Mouse (Mus musculus) hindbrain, embryonic 15.5 days (tissue): ENCODE measurements around the gene Fam227b. TPM values are rescaled to one million over a fixed set of nuclear protein-coding genes. Genes with fewer than 3 reads are reported as not detected.

Experiments
- ATAC-seq: fragments of 200-750 bp; cut with Nextera tagmentation; 2 replicates; pipeline ENCODE4 v1.8.0; 2017; ENCODE audit warnings: low read depth, moderate number of reproducible peaks, moderate TSS enrichment; ENCODE audit not compliant: low FRiP score
- H3K27ac ChIP-seq: fragments of 300-500 bp; sonication (generic); replicated peaks from 2 replicates; pipeline ENCODE4 v1.5.1; 2015; ENCODE audit warnings: mild to moderate bottlenecking, inconsistent platforms
- H3K27me3 ChIP-seq: fragments of 300-500 bp; sonication (generic); 2 replicates; pipeline ENCODE4 v1.6.1; 2015; ENCODE audit warnings: control low read depth, inconsistent platforms
- H3K36me3 ChIP-seq: fragments of 300-500 bp; sonication (generic); 2 replicates; pipeline ENCODE4 v1.6.1; 2015; ENCODE audit warnings: control low read depth, inconsistent platforms
- H3K4me1 ChIP-seq: fragments of 300-500 bp; sonication (generic); replicated peaks from 2 replicates; pipeline ENCODE4 v1.6.1; 2015; ENCODE audit warnings: control low read depth, inconsistent platforms
- H3K4me2 ChIP-seq: fragments of 300-500 bp; sonication (generic); 2 replicates; pipeline ENCODE4 v1.6.1; 2015; ENCODE audit warnings: moderate library complexity, mild to moderate bottlenecking, inconsistent platforms
- H3K4me3 ChIP-seq: fragments of 300-500 bp; sonication (generic); 2 replicates; pipeline ENCODE4 v1.5.1; 2015; ENCODE audit warnings: mild to moderate bottlenecking, inconsistent platforms
- H3K9ac ChIP-seq: fragments of 300-500 bp; sonication (generic); 2 replicates; pipeline ENCODE4 v1.6.1; 2015; ENCODE audit warnings: inconsistent platforms
- H3K9me3 ChIP-seq: fragments of 300-500 bp; sonication (generic); 2 replicates; pipeline ENCODE4 v1.6.1; 2016; ENCODE audit warnings: control low read depth, inconsistent platforms
- WGBS: fragments of 180-500 bp; shearing (Covaris S2); methylation state at CpG from one replicate; pipeline ENCODE4 v1.1.7; 2015; 5-methylcytosine and 5-hydroxymethylcytosine counted together
- polyA plus RNA-seq: library from polyadenylated mRNA; unstranded; fragments of >200 nt; fragmentation: Nextera tagmentation; extraction: Ambion mirVana; gene quantifications from 2 replicates; pipeline ENCODE4 v1.2.1, GENCODE M21; 2015

Fam227b gene
- polyA plus RNA-seq, 1 experiment from 2014 or later, result not detected

DNA sequence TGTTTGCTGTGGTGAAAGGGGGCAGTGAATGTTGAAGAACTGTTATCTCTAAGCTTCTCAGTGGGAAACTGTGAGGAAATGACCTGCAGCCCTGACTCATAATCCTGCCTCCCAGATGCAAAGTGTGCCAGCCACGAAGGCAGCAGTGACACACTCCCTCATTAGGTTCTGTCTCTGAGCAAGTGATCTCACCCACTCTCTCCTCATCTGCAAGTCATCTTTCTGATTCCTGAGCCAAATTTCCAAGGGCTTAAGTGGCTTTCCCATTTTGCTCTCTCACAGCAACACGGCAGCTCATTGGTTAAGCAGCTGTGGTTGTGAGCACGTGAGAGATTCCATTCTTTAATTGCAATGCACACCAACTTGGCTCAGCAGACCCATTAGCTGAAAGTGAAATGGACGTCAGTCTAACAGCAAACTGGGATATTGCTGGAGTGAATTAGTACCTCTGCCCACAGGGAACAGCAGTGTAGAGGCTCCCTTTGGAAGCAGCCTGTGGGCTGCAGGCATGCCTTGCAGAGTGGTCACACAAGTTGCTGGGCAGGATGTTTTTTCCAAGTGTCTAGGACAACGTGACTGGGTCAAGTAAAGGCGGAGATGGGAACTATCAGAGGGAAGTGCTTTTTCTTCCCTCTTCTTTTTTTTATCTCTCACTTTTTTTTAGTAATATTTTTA, 210.6 kb downstream of the Fam227b start:
- Histone ChIP-seq H3K27me3 (no peaks in the 10 kb centered on the region), H3K9ac (no peak overlapping the region), H3K9me3 (no peaks in the 10 kb centered on the region), H3K36me3 (no peaks in the 10 kb centered on the region), H3K27ac (no peak overlapping the region), H3K4me2 (no peak overlapping the region), H3K4me3 (no peak overlapping the region), H3K4me1 (no peaks in the 10 kb centered on the region)
- no peak for ATAC-seq
- 72% methylated on average over 6 of the region's 6 CpGs for WGBS

DNA sequence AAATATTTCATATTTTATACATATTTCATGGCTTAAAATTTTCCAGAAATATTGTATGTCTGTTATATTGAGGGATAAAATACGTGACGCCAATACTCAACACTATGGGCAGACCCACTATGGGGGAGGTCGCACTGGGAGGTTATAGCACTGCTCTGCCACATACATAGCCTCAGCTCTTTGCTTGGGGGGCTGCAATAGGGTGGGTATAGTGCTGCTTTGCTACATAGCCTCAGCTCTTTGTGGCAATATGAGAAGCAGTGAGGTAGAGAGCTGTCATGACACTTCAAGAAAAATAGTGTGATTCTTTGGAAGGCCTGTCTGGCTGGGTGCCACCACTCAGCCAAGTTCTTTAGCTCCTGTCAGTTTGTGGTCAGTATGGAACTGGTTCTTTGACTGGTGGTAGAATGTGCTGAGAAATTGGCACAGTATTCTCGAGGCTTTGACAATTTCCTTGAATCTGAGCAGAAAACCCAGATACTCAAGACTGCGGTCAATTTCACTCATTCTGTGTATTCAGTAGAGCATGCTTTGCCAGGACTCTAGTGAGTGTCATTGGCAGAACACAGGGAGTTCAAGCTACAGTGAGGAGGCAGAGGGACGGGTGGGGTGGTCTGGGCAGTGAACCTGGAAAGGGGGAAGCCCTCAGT, 212.7 kb downstream of the Fam227b start:
- Histone ChIP-seq H3K4me2 (no peak overlapping the region), H3K36me3 (no peaks in the 10 kb centered on the region), H3K27ac (no peak overlapping the region), H3K9ac (no peak overlapping the region), H3K4me3 (no peak overlapping the region), H3K9me3 (no peaks in the 10 kb centered on the region), H3K4me1 (no peaks in the 10 kb centered on the region), H3K27me3 (no peaks in the 10 kb centered on the region)
- ATAC-seq, result no peak
- 81% methylated on average over 6 of the region's 6 CpGs for WGBS

DNA sequence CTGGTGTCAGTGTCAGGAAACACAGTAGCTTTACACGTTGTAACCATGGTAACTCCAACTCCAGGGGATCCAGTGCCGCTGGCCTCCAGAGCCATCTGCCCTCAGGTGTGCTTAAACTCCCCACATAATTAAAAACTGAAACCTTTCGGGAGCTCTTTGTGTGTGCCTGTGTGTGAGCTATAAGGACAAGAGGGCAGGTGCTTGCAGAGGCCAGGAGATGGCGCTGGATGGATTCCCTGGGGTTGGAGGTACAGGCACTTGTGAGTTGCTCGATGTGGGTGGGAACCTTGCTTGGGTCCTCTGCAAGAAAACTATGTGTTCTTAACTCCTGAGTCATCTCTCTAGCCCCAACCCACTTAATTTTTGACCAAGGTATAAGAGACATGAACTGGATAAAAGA, 215.4 kb downstream of the Fam227b start:
- no peak overlapping the region for H3K27ac ChIP-seq
- 52% methylated on average over 5 of the region's 5 CpGs for WGBS
- H3K36me3 ChIP-seq, result no peaks in the 10 kb centered on the region
- H3K9ac ChIP-seq, result no peak overlapping the region
- ATAC-seq, result no peak
- H3K4me2 ChIP-seq, result no peak overlapping the region
- H3K4me1 ChIP-seq, result no peaks in the 10 kb centered on the region
- H3K9me3 ChIP-seq, result no peaks in the 10 kb centered on the region
- no peak overlapping the region for H3K4me3 ChIP-seq
- H3K27me3 ChIP-seq, result no peaks in the 10 kb centered on the region

- no peak for ATAC-seq
- WGBS, result 76% methylated on average over 3 of the region's 3 CpGs
These were observed 217.8 kb downstream of the Fam227b start for GRCm38 (mm10) chr2:125933977-125934376.

More at GRCm38 (mm10) chr2:125933977-125934376, 217.8 kb downstream of the Fam227b start:
- Histone ChIP-seq H3K4me2 (no peak overlapping the region), H3K9ac (no peak overlapping the region), H3K36me3 (no peaks in the 10 kb centered on the region), H3K9me3 (no peaks in the 10 kb centered on the region), H3K4me3 (no peak overlapping the region), H3K27me3 (no peaks in the 10 kb centered on the region), H3K27ac (no peak overlapping the region), H3K4me1 (no peaks in the 10 kb centered on the region)

Other genes with a start within 250 kb of the Fam227b start
- 0.39 and 0.83 TPM in 2 replicates for gene Fgf7, start 117.3 kb downstream of the Fam227b start, polyA plus RNA-seq
- gene Dtwd1, start 137 bp upstream of the Fam227b start, polyA plus RNA-seq, result 16.1 and 16.7 TPM in 2 replicates
- gene Gm17555, start 63.1 kb upstream of the Fam227b start, polyA plus RNA-seq, result not detected in 2 replicates